Mouse (Mus musculus) heart, postnatal 25 days (tissue): ENCODE results near the gene Utp11. TPM values are rescaled to one million over a fixed set of nuclear protein-coding genes. Genes with fewer than 3 reads are reported as not detected.

Source experiments
- DNase-seq: peaks from one replicate; pipeline ENCODE4 v3.0.0; 2022; ENCODE audit warnings: low spot score
- intact Hi-C: fragments of 180-260 bp; cut with DNase I; formaldehyde crosslinking; loops from one replicate; pipeline ENCODE4 v1.15.1; 2025
- microRNA-seq: library from miRNA; unstranded; fragments of <30 nt; microRNA quantifications from one replicate; pipeline ENCODE4 v1.2.0, GENCODE M21; 2022
- total RNA-seq, 2 experiments: library from RNA; stranded (reverse); gene quantifications; 2 replicates each; pipeline ENCODE4 v1.2.3; 2021

Utp11 gene
- total RNA-seq, 2 experiments from 2014 or later: 10.8 to 13.2 TPM

- DNase-seq: no peak
These were observed 46.8 kb downstream of the Utp11 start for GRCm38 (mm10) chr4:124646591-124646990.

GRCm38 (mm10) chr4:124644974-124645433, 48.4 kb downstream of the Utp11 start:
- intact Hi-C loops: no loop called here
- DNase-seq: no peak

More at GRCm38 (mm10) chr4:124646591-124646990, 46.8 kb downstream of the Utp11 start:
- intact Hi-C loops: no loop called here

- intact Hi-C loops: no loop called here
- DNase-seq: no peak
These were observed 49.5 kb downstream of the Utp11 start for GRCm38 (mm10) chr4:124643859-124644258.

GRCm38 (mm10) chr4:124639715-124640114, 53.7 kb downstream of the Utp11 start:
- intact Hi-C loops: no loop called here
- DNase-seq: no peak

GRCm38 (mm10) chr4:124633281-124633680, 60.1 kb downstream of the Utp11 start:
- DNase-seq: no peak
- intact Hi-C loops: no loop called here

- DNase-seq: no peak
These were observed 60.5 kb downstream of the Utp11 start for GRCm38 (mm10) chr4:124632856-124633255.

GRCm38 (mm10) chr4:124631456-124631855, 61.9 kb downstream of the Utp11 start:
- intact Hi-C loops: no loop called here

More at GRCm38 (mm10) chr4:124632856-124633255, 60.5 kb downstream of the Utp11 start:
- intact Hi-C loops: no loop called here

More at GRCm38 (mm10) chr4:124631456-124631855, 61.9 kb downstream of the Utp11 start:
- no peak for DNase-seq

Small RNA genes within 50 kb of the gene (microRNA-seq; reads per million reads assigned to microRNA genes)
- gene Gm24721: not detected
- not detected for gene Mir697

Other genes starting within 250 kb of the Utp11 start
- gene 3100002H09Rik, start 82.8 kb downstream of the Utp11 start, total RNA-seq: not detected
- gene Pou3f1, start 36.8 kb downstream of the Utp11 start, total RNA-seq: under 1 TPM; 0.08 to 0.14 TPM
- gene Fhl3, start 7.1 kb upstream of the Utp11 start, total RNA-seq: 10 to 100 TPM; 12.7 to 14.2 TPM
- gene Sf3a3, start 21.2 kb upstream of the Utp11 start, total RNA-seq: 10 to 100 TPM; 18.4 to 18.6 TPM
- 10 to 100 TPM; 10.1 to 10.4 TPM for gene Inpp5b, start 48.2 kb upstream of the Utp11 start, total RNA-seq
- gene Mtf1, start 108.5 kb upstream of the Utp11 start, total RNA-seq: 10 to 100 TPM; 13.7 to 16.5 TPM
- gene Yrdc, start 157.1 kb upstream of the Utp11 start, total RNA-seq: 10 to 100 TPM; 16.1 to 16.6 TPM
- gene 1110065P20Rik, start 157.6 kb upstream of the Utp11 start, total RNA-seq: 10 to 100 TPM; 21.8 to 23.8 TPM
- gene Maneal, start 168.6 kb upstream of the Utp11 start, total RNA-seq: under 1 TPM; 0.08 to 0.29 TPM
- gene Epha10, start 187.3 kb upstream of the Utp11 start, total RNA-seq: not detected
- gene 9930104L06Rik, start 243.4 kb upstream of the Utp11 start, total RNA-seq: 1 to 10 TPM; 7.4 to 7.9 TPM
- 1 to 10 TPM in 1 of 2 experiments, under 1 TPM in 1; 0.88 to 1.4 TPM for gene Cdca8, start 245.7 kb upstream of the Utp11 start, total RNA-seq